Mouse (Mus musculus) hindbrain, embryonic 16.5 days (tissue): ENCODE data around the gene Mdh1b. TPM values are rescaled to one million over a fixed set of nuclear protein-coding genes. Genes with fewer than 3 reads are reported as not detected.

Experiments used
- ATAC-seq: fragments of 200-750 bp; cut with Nextera tagmentation; 2 replicates; pipeline ENCODE4 v1.8.0; 2017; ENCODE audit warnings: moderate TSS enrichment, moderate library complexity
- H3K27ac ChIP-seq: fragments of 300-500 bp; sonication (generic); 2 replicates; pipeline ENCODE4 v1.5.1; 2014; ENCODE audit warnings: low read depth, mild to moderate bottlenecking, control low read depth, low read length, moderate library complexity
- H3K27me3 ChIP-seq: fragments of 300-500 bp; sonication (generic); replicated peaks from 2 replicates; pipeline ENCODE4 v1.6.1; 2014; ENCODE audit warnings: low read length; ENCODE audit not compliant: control insufficient read depth, insufficient read depth
- H3K36me3 ChIP-seq: fragments of 300-500 bp; sonication (generic); 2 replicates; pipeline ENCODE4 v1.6.1; 2014; ENCODE audit warnings: mild to moderate bottlenecking, low read length, moderate library complexity, mixed read lengths; ENCODE audit not compliant: control insufficient read depth, insufficient read depth
- H3K4me1 ChIP-seq: fragments of 300-500 bp; sonication (generic); 2 replicates; pipeline ENCODE4 v1.6.1; 2014; ENCODE audit warnings: low read depth, low read length; ENCODE audit not compliant: control insufficient read depth, insufficient read depth
- H3K4me2 ChIP-seq: fragments of 300-500 bp; sonication (generic); 2 replicates; pipeline ENCODE4 v1.6.1; 2014; ENCODE audit warnings: mild to moderate bottlenecking, low read length, control low read depth, moderate library complexity
- H3K4me3 ChIP-seq: fragments of 300-500 bp; sonication (generic); 2 replicates; pipeline ENCODE4 v1.5.1; 2014; ENCODE audit warnings: mild to moderate bottlenecking, low read length, control low read depth, moderate library complexity
- H3K9ac ChIP-seq: fragments of 300-500 bp; sonication (generic); 2 replicates; pipeline ENCODE4 v1.6.1; 2014; ENCODE audit warnings: low read depth, mild to moderate bottlenecking, control low read depth, low read length, moderate library complexity
- H3K9me3 ChIP-seq: fragments of 300-500 bp; sonication (generic); 2 replicates; pipeline ENCODE4 v1.6.1; 2014; ENCODE audit warnings: mild to moderate bottlenecking, low read length, moderate library complexity; ENCODE audit not compliant: control insufficient read depth
- WGBS: fragments of 180-500 bp; shearing (Covaris S2); extraction: QIAGEN DNeasy Blood & Tissue Kit; methylation state at CpG from one replicate; pipeline ENCODE4 v1.1.7; 2014; 5-methylcytosine and 5-hydroxymethylcytosine counted together
- polyA plus RNA-seq: library from polyadenylated mRNA; unstranded; fragments of >200 nt; fragmentation: Nextera tagmentation; extraction: Ambion mirVana; gene quantifications from 2 replicates; pipeline ENCODE4 v1.2.1, GENCODE M21; 2015

Gene Mdh1b
- polyA plus RNA-seq, 1 experiment from 2014 or later = 0.75 TPM

DNA sequence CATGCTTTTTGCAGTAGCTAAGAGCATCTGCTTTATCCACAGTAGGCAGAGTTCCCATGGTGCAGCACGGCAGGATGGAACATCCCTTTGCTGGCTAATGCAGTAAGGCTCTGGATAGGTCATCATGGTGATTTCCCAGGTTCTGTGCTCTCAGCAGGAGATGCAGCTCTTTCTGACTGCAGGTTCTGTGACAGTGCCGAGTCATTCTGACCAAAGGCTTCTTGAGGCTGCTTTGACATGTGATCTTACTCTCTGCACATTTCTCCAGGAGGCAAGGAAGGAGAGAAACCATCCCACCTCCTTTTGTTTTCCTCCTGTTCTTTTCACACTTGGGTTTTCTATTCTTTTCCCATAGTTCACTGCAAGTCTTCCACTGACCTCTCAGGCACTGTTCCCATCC lies 25.9 kb upstream of the Mdh1b start:
- 66% methylated on average over 2 of the region's 2 CpGs for WGBS
- no peak overlapping the region for H3K9ac ChIP-seq
- H3K27ac ChIP-seq = no peak overlapping the region
- no peak overlapping the region for H3K4me2 ChIP-seq
- ATAC-seq = no peak
- no peaks in the 10 kb centered on the region for H3K9me3 ChIP-seq
- no peaks in the 10 kb centered on the region for H3K4me1 ChIP-seq
- H3K27me3 ChIP-seq = no peaks in the 10 kb centered on the region
- no peak overlapping the region for H3K4me3 ChIP-seq
- H3K36me3 ChIP-seq = peaks cover 2% of the 10 kb centered on the region; the same call in 1 of the 2 replicates

GRCm38 (mm10) chr1:63729796-63730195 lies 322 bp downstream of the Mdh1b start:
- Histone ChIP-seq H3K4me3 (peak overlapping the region; percentile 56), H3K36me3 (no peaks in the 10 kb centered on the region), H3K4me1 (peaks cover 23% of the 10 kb centered on the region), H3K27ac (peak overlapping the region; percentile 44; the same call in 1 of the 2 replicates), H3K9ac (peak overlapping the region; percentile 59), H3K4me2 (peak overlapping the region; percentile 86), H3K27me3 (no peaks in the 10 kb centered on the region), H3K9me3 (no peaks in the 10 kb centered on the region)
- ATAC-seq = no peak; the same call in 1 of the 2 replicates
- 41% methylated on average over 8 of the region's 8 CpGs for WGBS

GRCm38 (mm10) chr1:63720161-63720560 lies 10.0 kb downstream of the Mdh1b start:
- Histone ChIP-seq H3K4me3 (no peak overlapping the region), H3K4me2 (no peak overlapping the region), H3K9ac (no peak overlapping the region), H3K27me3 (no peaks in the 10 kb centered on the region), H3K4me1 (no peaks in the 10 kb centered on the region), H3K9me3 (no peaks in the 10 kb centered on the region), H3K36me3 (no peaks in the 10 kb centered on the region), H3K27ac (no peak overlapping the region)
- no peak for ATAC-seq
- WGBS = 78% methylated on average over 7 of the region's 7 CpGs

DNA sequence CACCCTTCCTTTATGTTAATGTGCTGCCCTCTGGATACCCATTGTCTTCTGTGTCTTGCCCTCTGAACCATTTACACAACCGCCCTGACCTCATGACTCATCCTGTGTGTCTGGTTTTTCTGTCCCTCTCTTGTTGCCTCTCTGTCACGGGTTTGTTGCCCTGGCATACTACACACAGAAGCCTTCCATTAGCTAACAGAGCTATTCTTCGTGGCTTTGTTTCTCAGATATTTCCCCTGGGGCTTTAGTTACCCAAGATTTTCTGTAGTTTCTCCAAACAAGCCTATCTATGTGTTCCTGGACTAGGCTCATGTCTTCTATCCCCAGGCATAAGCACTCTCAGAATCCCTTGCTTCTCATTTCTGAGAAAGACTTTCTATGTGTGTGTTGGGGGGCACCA lies 21.2 kb downstream of the Mdh1b start:
- no peak overlapping the region for H3K9ac ChIP-seq
- no peaks in the 10 kb centered on the region for H3K9me3 ChIP-seq
- H3K4me3 ChIP-seq = no peak overlapping the region
- no peak for ATAC-seq
- no peaks in the 10 kb centered on the region for H3K36me3 ChIP-seq
- no peaks in the 10 kb centered on the region for H3K4me1 ChIP-seq
- no peak overlapping the region for H3K27ac ChIP-seq
- 59% methylated on average over 3 of the region's 3 CpGs for WGBS
- no peak overlapping the region for H3K4me2 ChIP-seq
- no peaks in the 10 kb centered on the region for H3K27me3 ChIP-seq

DNA sequence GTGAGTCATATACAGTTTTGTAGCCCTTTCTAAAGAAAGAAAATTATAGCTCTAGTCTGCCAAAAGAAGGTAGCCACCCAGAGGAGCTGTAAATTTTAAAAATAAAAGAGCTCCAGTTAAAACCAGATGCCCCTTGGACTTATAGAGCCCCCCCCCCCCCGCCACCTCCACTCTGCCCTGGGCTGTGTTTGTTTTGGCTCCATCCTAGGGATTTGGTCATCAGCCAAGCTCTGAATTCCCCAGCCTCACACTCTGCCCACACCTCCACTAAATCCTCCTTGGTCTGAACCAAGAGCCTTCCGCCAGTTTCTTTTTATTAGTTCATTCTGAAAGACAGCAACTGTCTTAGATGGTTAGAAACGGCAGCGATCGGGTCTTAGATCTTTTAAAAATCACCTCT lies 24.4 kb downstream of the Mdh1b start:
- WGBS = 66% methylated on average over 5 of the region's 5 CpGs
- no peak for ATAC-seq

GRCm38 (mm10) chr1:63696861-63697260 lies 33.3 kb downstream of the Mdh1b start:
- Histone ChIP-seq H3K4me3 (no peak overlapping the region), H3K27ac (no peak overlapping the region), H3K9ac (no peak overlapping the region), H3K9me3 (no peaks in the 10 kb centered on the region), H3K27me3 (no peaks in the 10 kb centered on the region), H3K4me2 (no peak overlapping the region), H3K4me1 (no peaks in the 10 kb centered on the region), H3K36me3 (no peaks in the 10 kb centered on the region)
- 72% methylated on average over 3 of the region's 3 CpGs for WGBS
- no peak for ATAC-seq

More for the DNA sequence above, 24.4 kb downstream of the Mdh1b start:
- H3K9ac ChIP-seq = no peak overlapping the region
- no peaks in the 10 kb centered on the region for H3K9me3 ChIP-seq
- H3K4me1 ChIP-seq = no peaks in the 10 kb centered on the region
- H3K27me3 ChIP-seq = no peaks in the 10 kb centered on the region
- no peak overlapping the region for H3K4me3 ChIP-seq
- no peaks in the 10 kb centered on the region for H3K36me3 ChIP-seq
- H3K4me2 ChIP-seq = no peak overlapping the region
- H3K27ac ChIP-seq = no peak overlapping the region

DNA sequence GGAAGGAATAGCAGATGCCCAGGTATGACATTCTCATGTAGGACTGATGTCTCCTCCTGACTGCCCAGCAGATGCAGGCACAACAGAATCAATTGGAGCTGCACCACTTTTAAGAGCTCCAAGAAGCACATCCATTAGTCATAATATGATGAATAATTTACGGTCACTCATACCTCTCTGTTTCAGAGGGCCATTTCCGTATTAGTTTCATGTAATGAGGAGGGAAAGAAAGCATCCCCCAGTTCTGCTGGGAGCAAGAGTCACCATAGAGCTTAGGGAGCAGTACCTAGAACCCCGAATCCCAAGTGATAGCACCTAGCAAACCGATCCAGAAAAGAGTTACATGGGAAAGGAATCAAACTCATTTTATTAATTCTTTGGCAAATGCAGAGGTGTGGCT lies 43.3 kb downstream of the Mdh1b start, which contains the start of gene Dytn:
Gene Dytn, minus strand, starts transcription at position 101 of the 400 bp plus-strand sequence.
- no peak within 1 kb of the TSS for H3K9ac ChIP-seq
- no peak for ATAC-seq
- H3K9me3 ChIP-seq = no peaks in the 10 kb centered on the region
- no peak within 1 kb of the TSS for H3K4me2 ChIP-seq
- H3K36me3 ChIP-seq = no peaks in the 10 kb centered on the region
- no peaks in the 10 kb centered on the region for H3K27me3 ChIP-seq
- 87% methylated on average over 4 of the region's 4 CpGs for WGBS
- H3K4me1 ChIP-seq = no peaks in the 10 kb centered on the region
- no peak within 1 kb of the TSS for H3K27ac ChIP-seq
- no peak within 1 kb of the TSS for H3K4me3 ChIP-seq

- Histone ChIP-seq H3K9ac (no peak overlapping the region), H3K27me3 (no peaks in the 10 kb centered on the region), H3K4me3 (no peak overlapping the region), H3K4me1 (no peaks in the 10 kb centered on the region), H3K9me3 (no peaks in the 10 kb centered on the region), H3K4me2 (no peak overlapping the region), H3K27ac (no peak overlapping the region), H3K36me3 (no peaks in the 10 kb centered on the region)
- no peak for ATAC-seq
- WGBS = 86% methylated on average over 3 of the region's 3 CpGs
These were observed 54.1 kb downstream of the Mdh1b start for GRCm38 (mm10) chr1:63675975-63676374.

- Histone ChIP-seq H3K27me3 (no peaks in the 10 kb centered on the region), H3K4me2 (peak overlapping the region; percentile 40), H3K27ac (0 out of 2 replicates have a peak overlapping the region, but pooled peaks have one; percentile 36), H3K4me1 (peaks cover 13% of the 10 kb centered on the region), H3K9ac (peak overlapping the region; percentile 50; the same call in 1 of the 2 replicates), H3K4me3 (peak overlapping the region; percentile 20), H3K9me3 (no peaks in the 10 kb centered on the region), H3K36me3 (no peaks in the 10 kb centered on the region)
- 3% methylated on average over 3 of the region's 3 CpGs for WGBS
- peak; percentile 83 for ATAC-seq
These were observed 61.3 kb downstream of the Mdh1b start for GRCm38 (mm10) chr1:63668852-63669160.
